Mouse (Mus musculus) lung, postnatal 14 days (tissue): Measurements from ENCODE around the gene Plaur.
A peak's percentile ranks its signal among the peaks of the same experiment; 100 is the strongest.
"Not testable (repeated sequence)": the region's sequence is repeated elsewhere in the genome, so short reads cannot be mapped to it uniquely, and the experiment has no call there.

Experiments used
- DNase-seq: peaks from one replicate; pipeline ENCODE4 v3.0.0; 2021

Plaur gene

DNA sequence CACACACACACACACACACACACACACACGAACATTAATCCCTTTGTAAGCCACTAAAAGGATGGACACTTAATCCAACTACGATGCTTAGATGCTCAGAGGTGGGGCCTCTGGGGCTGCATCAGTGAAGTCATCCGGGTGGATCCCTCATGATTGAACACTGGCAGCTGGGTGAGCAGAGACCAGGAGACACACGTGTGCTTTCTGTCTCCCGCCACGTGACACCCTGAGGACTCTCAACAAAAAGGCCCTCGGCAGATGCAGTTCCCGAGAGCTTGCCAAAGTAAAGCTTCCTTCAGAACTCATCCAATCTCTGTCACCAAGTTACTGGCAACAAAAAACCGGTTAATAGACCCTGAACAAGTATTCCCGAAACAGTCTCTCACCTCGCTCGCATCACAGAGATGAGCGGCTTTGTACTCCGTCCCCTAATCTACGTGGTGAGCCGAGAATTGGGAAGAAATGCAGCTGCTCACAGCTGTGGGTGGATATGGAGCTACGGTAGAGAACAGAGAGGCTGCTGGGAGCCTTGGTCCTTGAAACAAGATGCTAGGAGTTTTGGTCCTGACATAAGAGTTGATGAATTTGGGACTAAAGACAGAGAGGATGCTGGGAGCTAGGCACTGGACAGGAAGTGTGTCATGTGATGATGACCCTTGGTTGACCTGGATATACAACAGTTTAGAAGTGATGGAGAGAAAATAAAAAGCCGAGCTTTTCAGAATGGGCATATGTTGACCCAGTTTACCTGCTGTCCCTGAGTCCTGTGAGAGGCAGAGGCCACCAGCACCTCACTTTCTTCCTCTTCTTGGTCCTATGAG, 18.0 kb downstream of the Plaur start:
- no peak for DNase-seq

DNA sequence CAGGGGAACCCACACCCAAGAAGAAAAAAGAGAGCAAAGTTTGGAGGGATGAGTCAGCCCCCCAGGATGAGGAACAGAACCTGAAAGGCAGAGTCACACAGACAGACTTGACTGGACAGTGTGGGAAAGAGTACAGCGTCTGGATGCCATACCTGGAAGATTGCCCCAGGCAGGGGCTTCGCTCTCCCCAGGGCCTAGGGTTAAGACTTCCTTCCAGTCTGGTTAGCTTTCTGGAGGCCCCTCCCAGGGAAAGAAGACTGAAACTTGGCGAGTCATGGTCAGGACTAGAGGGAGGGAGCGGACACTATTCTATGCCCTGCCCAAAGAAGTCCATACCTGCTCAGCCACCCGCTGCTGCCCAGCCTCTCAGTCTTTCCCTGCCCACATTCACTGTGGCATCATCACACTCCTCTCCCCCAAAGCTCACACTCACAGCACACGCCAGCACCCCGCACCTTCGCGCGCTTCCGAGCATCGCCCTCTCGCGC, 18.7 kb downstream of the Plaur start:
- no peak for DNase-seq

DNA sequence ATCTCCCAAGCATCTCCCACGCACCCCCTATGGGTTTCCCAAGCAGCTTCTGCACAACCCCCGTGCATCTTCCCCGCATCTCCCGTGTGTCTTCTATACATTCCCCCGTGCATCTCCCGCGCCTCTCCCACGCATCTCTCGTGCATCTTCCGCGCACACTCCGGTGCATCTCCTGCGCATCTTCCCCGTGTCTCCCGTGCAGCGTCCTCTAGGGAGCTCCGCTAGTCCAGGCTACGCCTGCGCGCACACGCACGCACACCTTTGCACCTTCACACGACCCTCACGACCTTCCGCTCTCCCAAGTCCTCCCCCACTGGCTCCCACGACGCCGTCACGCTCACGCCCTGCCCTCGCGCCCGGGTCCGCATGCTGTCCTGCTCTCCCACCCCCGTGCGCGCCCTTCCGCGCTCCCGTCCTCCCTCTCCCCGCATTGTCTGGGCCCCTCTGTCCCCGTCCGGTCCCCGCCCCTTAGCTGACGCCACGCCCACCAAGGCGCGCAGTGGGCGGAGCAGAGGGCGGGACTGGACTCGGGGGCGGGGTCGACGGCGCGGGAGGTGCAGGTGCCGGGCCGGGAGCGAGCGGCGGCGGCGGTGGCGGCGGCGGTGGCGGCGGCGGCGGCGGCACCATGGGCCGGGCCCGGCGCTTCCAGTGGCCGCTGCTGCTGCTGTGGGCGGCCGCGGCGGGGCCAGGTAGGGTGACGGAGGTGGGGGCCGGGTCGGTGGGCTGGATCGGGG, 19.4 kb downstream of the Plaur start, which contains the start of gene Cadm4:
Gene Cadm4, plus strand, starts transcription at position 550 of the 734 bp plus-strand sequence.
- DNase-seq: peak; percentile 80

DNA sequence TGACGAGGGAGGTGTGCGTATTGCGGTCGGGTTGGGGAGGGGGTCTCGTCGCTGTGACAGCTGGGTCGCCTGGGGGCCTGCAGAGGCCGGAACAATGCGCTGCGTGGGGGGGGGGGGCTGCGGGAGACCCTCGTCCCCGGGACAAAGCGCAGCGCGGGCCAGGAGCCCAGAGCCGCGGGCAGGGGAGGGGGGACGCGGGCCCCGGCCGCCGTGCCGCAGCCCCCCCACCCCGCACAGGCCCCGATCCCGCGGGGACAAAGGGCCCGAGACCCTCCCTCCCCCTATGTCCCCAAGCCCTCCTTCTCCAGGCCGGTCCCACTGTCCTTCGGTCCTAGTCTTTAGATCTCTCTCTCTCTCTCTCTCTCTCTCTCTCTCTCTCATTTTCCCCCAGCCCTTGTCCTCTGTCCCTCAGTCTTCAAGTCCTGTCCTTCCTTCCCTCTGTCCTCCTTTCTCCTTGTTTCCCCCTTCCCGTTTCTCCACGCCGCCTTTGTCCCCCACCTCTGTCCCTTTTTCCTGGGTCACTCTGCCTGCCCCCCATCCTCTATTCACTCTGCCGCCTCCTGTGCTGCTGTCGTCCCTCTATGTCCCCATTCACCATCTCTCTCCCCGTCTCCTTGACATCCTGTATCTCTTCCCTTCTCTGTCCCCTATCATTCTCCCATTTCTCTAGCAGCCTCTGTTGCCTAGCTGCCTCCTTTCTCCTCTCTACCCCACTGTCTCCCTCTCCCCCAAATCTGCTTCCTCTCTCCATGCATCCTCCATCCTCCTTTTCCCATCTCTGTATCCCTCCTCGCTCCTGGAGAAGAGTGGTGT, 20.1 kb downstream of the Plaur start:
- DNase-seq: no peak

DNA sequence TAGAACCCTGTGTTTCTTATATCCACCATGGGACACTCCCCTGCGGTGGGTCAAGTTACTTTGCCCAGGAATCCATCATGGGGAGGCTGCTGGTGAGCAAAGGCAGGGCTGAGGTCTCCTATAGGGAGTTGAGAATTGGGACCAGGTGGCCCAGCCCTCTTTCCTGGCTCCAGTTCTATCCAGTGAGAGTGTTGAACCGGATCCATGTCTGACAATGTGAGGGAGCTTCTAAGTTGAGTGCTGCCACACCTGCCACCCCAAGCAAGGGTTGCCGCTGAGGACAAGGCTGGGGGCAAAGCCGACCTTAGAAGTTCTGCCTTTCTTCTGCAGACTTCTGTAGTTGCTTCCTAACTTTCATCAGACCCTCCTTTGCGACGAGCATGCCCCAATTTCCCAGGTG, 21.0 kb downstream of the Plaur start:
- DNase-seq: not testable (repeated sequence)

DNA sequence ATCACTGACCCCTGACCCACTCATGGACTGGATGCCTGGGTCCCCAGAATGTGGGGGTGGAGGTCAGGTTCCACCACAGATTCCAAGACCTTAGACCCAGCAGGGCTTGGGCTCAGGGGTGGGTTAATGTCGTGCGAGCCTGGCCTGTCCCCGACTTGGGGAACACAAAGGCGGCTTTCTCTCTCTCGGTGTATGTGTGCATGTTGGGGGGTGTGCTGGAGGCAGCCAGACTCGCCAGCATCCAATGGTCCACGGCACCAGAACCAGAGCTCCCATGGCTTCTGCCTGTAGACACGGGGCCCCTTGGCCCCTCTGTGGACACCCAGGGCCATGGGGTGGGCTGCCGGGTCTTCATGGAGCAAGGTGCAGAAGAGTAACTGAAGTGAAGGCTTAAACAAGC, 23.2 kb downstream of the Plaur start:
- DNase-seq: no peak

DNA sequence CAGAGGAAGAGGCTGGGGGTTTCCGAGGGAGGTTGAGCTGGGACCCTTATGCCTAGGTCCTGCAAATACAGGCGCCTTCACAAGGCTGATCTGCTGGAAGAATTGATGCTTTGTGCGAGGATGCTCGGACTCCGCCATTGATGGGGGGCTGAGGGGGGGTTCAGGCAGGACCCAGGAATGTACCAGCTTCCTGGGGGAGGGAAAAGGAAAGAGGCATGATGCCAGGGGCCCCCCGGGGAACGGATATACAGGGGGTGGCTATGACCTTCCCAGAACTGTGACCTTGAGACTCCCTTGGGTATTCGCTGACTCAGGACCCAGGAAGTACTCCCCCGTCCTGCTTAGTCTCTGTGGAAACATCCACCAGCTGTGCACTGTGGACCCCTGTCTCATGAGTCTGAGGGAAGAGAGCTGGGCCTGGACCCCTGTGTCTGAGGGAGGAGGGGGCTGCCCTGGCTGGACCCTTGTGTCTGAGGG, 24.4 kb downstream of the Plaur start:
- DNase-seq: no peak

DNA sequence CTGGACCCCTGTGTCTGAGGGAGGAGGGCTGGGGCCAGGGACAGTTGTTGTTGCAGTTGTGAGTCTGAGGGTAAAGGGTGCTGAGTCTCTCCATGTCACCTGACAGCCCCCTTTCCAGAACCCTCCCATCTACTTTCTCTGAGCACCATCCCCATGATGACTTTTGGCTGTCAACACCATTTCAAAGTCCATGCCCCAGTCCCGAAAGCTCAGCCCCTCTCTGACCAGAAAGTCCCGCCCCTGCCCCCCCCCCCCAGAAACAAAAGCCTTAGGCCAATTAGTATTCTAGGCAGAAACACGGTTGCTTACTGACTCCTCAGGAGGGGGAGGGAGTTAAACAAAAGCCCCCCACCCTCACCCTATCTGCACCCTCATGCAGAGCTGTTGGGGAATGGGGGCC, 25.1 kb downstream of the Plaur start:
- DNase-seq: no peak

DNA sequence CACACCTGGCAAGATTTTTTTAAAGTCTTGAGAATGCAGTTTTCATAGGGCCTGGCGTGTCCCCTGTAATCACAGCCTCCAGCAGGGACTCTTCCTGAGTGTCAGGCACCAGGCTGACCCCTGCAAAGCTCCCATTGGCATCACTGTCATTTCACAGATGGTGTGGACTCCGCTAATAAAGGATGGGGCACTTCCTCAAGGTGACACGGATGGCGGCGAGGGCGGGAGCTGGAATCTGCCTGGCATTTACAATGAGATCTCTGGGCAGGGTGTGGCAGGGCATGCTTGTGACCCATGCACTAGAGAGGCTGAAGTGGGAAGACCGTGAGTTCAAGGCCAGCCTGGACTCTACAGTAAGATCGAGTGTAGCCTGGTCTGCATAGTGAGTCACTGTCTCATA, 26.0 kb downstream of the Plaur start:
- DNase-seq: no peak

DNA sequence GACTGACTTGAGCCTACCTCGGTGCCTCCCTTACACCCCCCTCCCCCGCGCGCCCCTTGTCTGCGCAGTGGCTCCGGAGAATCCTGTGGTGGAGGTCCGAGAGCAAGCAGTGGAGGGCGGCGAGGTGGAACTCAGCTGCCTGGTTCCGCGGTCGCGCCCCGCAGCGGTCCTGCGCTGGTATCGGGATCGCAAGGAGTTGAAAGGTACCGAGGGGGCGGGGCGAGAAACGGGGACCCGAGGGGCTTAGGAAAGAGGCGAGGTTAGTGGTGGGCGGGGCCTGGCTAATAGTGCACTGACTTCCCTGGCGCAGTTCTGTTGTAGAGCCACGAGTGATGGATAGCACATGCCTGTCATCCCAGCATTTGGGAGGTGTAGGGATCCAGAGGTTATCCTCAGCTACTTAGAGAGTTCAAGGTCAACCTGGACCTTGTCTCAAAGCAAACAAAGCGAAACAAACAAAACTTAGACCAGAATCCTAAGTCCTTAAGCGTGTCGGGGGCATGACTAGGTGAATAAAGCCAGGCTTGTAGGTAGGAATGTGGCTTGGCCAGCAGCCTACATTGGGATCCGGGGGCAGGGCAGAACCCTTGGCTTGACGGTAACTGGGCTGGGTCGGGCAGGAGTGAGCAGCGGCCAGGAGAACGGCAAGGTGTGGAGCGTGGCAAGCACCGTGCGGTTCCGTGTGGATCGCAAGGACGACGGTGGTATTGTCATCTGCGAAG, 37.7 kb downstream of the Plaur start:
- no peak for DNase-seq

DNA sequence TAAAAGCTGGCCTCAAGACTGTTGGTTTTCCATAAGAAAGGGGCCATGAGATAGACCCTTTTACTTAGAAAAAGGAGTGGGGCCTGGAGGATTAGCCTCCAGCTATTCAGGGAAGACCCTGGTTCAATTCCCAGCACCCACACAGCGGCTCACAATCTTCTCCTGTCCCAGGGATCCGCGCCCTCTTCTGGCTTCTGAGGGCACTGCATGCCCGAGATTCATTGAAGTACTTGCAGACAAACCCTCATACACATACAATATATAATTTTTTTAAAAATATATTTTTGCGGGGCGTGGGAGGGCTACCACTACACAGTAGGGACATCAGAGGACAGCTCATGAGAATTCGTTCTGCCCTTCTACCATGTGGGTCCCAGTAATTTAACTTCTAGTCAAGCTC, 38.6 kb downstream of the Plaur start:
- DNase-seq: peak; percentile 45

DNA sequence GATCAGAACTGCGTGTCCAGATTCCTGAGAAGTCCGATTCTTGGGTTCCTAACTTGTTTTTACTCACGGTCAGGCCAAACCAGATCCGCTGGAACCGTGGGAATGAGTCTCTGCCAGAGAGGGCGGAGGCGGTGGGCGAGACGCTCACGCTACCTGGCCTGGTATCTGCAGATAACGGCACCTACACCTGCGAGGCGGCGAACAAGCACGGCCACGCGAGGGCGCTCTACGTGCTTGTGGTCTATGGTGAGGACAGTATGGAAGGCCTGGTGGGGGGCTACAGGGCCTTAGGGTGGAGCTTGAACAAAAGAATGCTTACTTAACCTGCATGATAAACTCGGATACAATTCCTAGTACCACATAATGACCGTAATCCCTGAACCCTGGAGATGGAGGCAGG, 39.2 kb downstream of the Plaur start:
- peak; percentile 17 for DNase-seq

DNA sequence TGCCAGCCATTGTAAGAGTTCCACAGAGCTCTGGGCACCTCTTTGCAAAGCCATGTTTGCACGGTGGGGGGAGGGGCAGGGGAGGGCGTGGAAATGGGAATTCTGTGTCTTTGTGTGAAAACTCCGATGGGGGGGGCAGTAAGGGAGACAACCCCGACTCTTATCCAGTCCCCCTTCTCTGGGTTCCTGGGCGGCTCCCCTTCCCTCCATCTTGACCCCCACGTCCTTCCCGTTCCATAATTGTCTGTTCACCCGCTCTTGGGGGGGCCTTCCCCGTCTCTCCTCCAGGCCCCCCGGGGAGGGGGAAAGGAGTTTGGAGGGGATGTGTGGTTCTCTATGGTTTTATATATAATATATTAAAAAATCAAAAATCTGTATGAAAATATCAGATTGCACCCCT, 41.7 kb downstream of the Plaur start:
- no peak for DNase-seq

DNA sequence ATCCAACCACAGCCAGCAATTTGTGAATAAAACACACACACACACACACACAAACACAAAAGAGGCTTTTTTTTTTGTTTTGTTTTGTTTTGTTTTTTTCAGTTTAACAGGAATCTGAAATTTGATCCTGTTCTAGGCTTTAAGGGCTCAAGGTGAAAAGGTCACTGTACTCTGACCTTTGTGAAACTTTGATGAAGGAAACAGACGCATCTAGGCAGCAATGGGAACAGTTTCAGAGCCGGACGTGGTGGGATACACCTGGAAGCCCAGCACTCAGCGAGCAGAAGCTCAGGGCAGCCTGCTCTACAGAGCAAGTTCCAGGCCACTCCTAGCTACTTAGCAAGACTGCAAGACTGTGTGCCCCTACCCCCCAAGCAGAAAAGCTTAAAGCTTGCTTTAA, 42.6 kb downstream of the Plaur start:
- DNase-seq: no peak

DNA sequence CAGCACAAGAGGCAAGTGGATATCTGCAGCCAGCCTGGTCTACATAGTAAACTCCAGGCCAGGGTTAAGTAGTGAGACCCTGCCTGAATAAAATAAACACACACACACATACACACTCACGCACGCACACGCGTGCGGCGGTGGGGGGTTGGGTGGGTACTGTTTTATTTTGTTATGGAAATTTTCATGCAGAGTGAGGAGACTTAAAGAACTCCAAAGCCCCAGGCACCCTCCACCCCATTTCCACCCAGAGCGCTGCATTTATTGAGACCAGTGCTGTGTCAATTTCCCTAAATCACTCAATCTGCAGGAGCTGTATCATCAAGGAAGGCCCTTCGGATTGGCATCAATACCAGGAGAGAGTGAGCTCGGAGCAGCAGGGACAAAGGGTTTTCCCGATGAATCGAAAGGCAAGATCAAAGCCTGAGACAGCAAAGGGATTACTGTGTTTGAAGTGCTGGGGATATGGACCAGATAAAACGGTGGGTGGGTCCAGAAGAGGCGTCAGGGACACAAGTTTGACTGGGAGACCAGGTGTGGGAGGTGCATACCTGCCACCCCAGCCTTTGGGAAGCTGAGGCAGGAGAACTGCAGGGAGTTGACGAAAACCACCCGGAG, 43.3 kb downstream of the Plaur start:
- no peak for DNase-seq

DNA sequence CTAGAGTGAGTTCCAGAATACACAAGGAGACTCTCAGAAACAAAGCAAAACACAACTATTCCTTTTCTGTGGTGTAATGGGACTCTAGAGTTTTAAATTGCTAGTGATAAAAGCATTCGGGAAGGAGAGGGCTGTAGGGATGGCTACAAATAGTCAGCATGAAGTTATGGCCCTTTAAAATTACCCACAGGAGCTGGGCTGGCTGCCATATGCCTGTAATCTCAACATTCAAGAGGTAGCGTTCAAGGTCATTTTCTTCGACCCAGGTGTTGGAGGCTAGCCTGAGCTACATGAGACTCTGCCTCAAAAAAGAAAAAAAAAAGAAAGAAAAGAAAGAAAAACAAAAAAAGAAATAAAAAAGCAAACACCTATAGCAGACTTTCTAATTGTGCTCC, 43.8 kb downstream of the Plaur start:
- no peak for DNase-seq

DNA sequence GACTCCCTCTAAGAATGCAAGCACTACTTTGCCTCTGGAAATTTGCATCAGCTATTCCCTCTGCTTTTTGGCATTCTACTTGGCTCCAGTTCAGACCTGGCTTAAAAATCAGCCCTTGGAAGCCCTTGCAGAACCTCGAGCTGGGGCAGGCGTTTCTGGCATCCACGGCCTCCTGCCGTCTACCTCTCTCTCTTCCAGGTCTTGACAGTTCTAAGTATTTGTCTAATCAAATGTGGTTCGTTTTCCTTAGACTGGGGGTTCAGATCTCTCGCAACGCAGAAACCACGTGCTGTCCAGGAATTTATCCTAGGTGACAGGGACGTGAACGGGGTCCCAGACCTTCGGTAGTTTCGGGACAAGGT, 44.2 kb downstream of the Plaur start:
- DNase-seq: peak; percentile 35

DNA sequence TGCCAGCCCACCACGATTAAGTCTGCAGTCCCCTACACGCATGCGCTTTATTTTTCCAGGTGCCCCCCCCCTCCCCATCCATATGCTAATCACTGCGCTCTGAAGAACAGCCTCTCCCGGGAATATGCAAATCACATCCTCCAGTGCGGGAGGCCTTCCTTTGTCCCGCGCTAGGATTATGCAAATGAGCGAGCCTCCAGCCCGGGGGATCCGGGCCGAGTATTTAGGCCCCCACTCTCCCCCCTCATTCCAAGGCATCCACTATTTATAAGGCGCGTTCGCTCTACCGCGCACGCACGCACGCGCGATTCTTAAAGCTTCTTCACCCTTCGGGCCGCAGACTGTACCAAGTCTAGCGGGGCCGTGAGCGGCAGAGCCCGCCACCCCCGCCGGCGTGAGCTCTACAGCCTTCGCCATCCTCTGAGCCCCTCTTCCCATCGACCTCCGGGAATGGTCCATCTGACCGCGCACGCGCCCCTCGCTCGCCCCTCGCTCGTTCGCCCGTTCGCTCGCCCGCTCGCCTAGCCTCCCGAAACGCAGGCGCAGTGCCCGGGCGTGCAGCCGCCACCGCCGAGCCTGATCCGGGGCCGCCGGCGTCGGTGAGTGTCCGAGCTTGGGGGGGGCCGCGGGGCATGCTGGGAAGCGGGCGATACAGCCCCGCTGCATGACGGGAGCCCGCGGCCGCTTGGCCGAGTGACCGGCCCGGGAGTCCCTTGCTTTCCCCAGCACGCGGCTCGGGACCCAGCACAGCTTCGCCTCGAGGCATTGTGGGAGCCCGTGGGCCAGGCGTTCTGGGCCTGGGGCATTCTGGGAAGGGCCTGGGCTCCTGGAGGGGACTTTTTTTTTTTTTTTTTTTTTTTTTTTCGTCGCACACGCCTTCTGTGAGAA, 44.8 kb downstream of the Plaur start, which contains the start of gene Zfp428:
Gene Zfp428, plus strand, starts transcription at position 169 of the 888 bp plus-strand sequence.
- peak; percentile 87 for DNase-seq

DNA sequence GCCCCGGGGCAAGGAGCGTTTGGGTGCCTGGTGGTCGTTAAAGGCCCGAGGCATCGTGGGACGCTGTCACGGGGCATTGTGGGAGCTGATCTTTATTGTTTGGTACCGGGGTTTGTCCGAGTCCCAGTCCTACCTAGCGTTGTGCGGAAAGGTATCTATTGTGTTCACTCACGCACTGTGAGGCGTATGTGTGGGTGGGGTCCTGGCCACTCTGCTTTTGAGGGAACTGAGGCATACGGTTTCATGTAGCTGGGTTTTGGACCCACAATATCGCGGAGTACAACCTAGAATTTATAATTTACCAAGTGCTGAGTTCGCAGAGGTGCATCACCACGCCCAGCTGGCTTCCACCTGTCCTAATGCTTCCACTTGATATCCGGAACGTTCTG, 45.4 kb downstream of the Plaur start:
- no peak for DNase-seq

DNA sequence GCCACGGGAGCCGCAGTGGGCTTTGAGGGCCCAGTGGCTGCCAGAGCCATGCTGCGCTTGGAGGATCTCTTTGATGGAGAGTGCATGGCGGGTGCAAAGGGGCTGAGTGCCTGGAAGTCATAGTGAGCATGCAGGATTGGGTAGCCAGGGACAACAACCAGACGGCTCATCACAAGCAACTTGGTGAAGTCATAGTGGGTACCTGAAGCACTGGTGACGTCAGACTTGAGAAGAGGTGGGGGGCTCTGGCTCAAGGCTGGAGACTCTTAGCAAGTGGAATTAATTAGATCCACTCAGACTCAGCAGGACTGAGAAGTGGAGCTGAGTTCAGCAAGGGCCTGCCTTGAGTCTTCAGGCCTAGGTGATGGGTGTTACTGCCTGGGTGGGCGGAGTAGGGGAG, 50.1 kb downstream of the Plaur start, which contains the start of gene AC161166.1:
Gene AC161166.1, minus strand, starts transcription at position 101 of the 400 bp plus-strand sequence.
- no peak for DNase-seq

DNA sequence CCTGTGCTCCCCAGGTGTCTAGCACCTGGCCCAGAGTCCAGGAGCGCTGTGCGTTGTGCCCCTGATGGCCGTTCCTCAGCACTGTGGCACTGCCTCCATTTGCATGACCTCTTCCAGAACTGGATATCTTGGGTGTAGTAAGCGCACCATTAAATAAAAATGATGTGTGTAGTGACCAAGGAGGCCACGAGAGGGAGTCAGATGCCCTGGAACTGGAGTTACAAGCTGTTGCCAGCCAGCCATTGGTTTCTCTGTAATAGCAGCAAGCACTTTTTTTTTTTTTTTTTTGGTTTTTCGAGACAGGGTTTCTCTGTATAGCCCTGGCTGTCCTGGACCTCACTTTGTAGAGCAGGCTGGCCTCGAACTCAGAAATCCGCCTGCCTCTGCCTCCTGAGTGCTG, 54.0 kb downstream of the Plaur start:
- not testable (repeated sequence) for DNase-seq
